Mouse (Mus musculus): ENCODE results near the gene Cbfa2t3. TPM values are rescaled to one million over a fixed set of nuclear protein-coding genes. Genes with fewer than 3 reads are reported as not detected.
A peak's percentile ranks its signal among the peaks of the same experiment; 100 is the strongest.

Cbfa2t3 gene
- total and polyA plus RNA-seq, 2 experiments from 2014 or later, result 5.6 to 9.5 TPM

- Histone ChIP-seq H3K27ac (ENCODE audit: low read depth, low read length) (no peak overlapping the region), H3K9me3 (ENCODE audit: low read length) (no peaks in the 10 kb centered on the region), H3K4me2 (ENCODE audit: low read depth) (no peak overlapping the region), H3K36me3 (ENCODE audit: insufficient read depth) (no peaks in the 10 kb centered on the region), H3K27me3 (ENCODE audit: insufficient read depth, low read length) (no peaks in the 10 kb centered on the region), H3K9ac (no peak overlapping the region), H3K4me3 (ENCODE audit: low read depth, low read length) (no peak overlapping the region), H3K4me1 (ENCODE audit: insufficient read depth) (no peaks in the 10 kb centered on the region)
- DNase-seq, result no peak
- ATAC-seq, result no peak
- whole genome bisulfite sequencing, result 88% methylated on average over 8 of the region's 8 CpGs
- no peak for TF ChIP-seq CTCF (IDR thresholded peaks at IDR 0.05; ENCODE audit: low read depth)
Observed at GRCm38 (mm10) chr8:122692152-122692551, 6.8 kb downstream of the Cbfa2t3 start.

GRCm38 (mm10) chr8:122691018-122691417 lies 7.9 kb downstream of the Cbfa2t3 start:
- H3K4me3 ChIP-seq (ENCODE audit: low read depth, low read length), result no peak overlapping the region
- no peaks in the 10 kb centered on the region for H3K4me1 ChIP-seq (ENCODE audit: insufficient read depth)
- peak; percentile 23; the same call in 1 of the 2 replicates for ATAC-seq
- H3K27ac ChIP-seq (ENCODE audit: low read depth, low read length), result no peak overlapping the region
- H3K9me3 ChIP-seq (ENCODE audit: low read length), result no peaks in the 10 kb centered on the region
- H3K4me2 ChIP-seq (ENCODE audit: low read depth), result no peak overlapping the region
- H3K9ac ChIP-seq, result no peak overlapping the region
- H3K36me3 ChIP-seq (ENCODE audit: insufficient read depth), result no peaks in the 10 kb centered on the region
- no peak for DNase-seq
- no peaks in the 10 kb centered on the region for H3K27me3 ChIP-seq (ENCODE audit: insufficient read depth, low read length)
- TF ChIP-seq CTCF (IDR thresholded peaks at IDR 0.05; ENCODE audit: low read depth), result no peak
- 60% methylated on average over 6 of the region's 6 CpGs for WGBS

GRCm38 (mm10) chr8:122689315-122689714 lies 9.6 kb downstream of the Cbfa2t3 start:
- DNase-seq (no peak), ATAC-seq (no peak)
- WGBS, result 100% methylated on average over 1 of the region's 1 CpGs
- Histone ChIP-seq H3K4me1 (ENCODE audit: insufficient read depth) (no peaks in the 10 kb centered on the region), H3K4me3 (ENCODE audit: low read depth, low read length) (no peak overlapping the region), H3K27ac (ENCODE audit: low read depth, low read length) (no peak overlapping the region), H3K9me3 (ENCODE audit: low read length) (no peaks in the 10 kb centered on the region), H3K27me3 (ENCODE audit: insufficient read depth, low read length) (no peaks in the 10 kb centered on the region), H3K4me2 (ENCODE audit: low read depth) (no peak overlapping the region), H3K36me3 (ENCODE audit: insufficient read depth) (no peaks in the 10 kb centered on the region), H3K9ac (no peak overlapping the region)
- no peak for TF ChIP-seq CTCF (IDR thresholded peaks at IDR 0.05; ENCODE audit: low read depth)

- H3K4me3 ChIP-seq (ENCODE audit: low read depth, low read length), result no peak overlapping the region
- no peak overlapping the region for H3K4me2 ChIP-seq (ENCODE audit: low read depth)
- no peak for TF ChIP-seq CTCF (IDR thresholded peaks at IDR 0.05; ENCODE audit: low read depth)
- 50% methylated on average over 9 of the region's 9 CpGs for WGBS
- no peak overlapping the region for H3K9ac ChIP-seq
- H3K9me3 ChIP-seq (ENCODE audit: low read length), result no peaks in the 10 kb centered on the region
- no peaks in the 10 kb centered on the region for H3K36me3 ChIP-seq (ENCODE audit: insufficient read depth)
- peak; percentile 32; the same call in 1 of the 2 replicates for ATAC-seq
- H3K27me3 ChIP-seq (ENCODE audit: insufficient read depth, low read length), result no peaks in the 10 kb centered on the region
- no peaks in the 10 kb centered on the region for H3K4me1 ChIP-seq (ENCODE audit: insufficient read depth)
- H3K27ac ChIP-seq (ENCODE audit: low read depth, low read length), result no peak overlapping the region
- no peak for DNase-seq
Observed at GRCm38 (mm10) chr8:122686879-122687278, 12.0 kb downstream of the Cbfa2t3 start.

GRCm38 (mm10) chr8:122685097-122685861 lies 13.6 kb downstream of the Cbfa2t3 start:
- H3K9ac ChIP-seq, result no peak overlapping the region
- no peak overlapping the region for H3K4me2 ChIP-seq (ENCODE audit: low read depth)
- no peak overlapping the region for H3K27ac ChIP-seq (ENCODE audit: low read depth, low read length)
- TF ChIP-seq CTCF (IDR thresholded peaks at IDR 0.05; ENCODE audit: low read depth), result no peak
- no peak overlapping the region for H3K4me3 ChIP-seq (ENCODE audit: low read depth, low read length)
- ATAC-seq, result no peak
- H3K27me3 ChIP-seq (ENCODE audit: insufficient read depth, low read length), result no peaks in the 10 kb centered on the region
- WGBS, result 87% methylated on average over 19 of the region's 19 CpGs
- no peaks in the 10 kb centered on the region for H3K4me1 ChIP-seq (ENCODE audit: insufficient read depth)
- no peaks in the 10 kb centered on the region for H3K9me3 ChIP-seq (ENCODE audit: low read length)
- no peaks in the 10 kb centered on the region for H3K36me3 ChIP-seq (ENCODE audit: insufficient read depth)
- DNase-seq, result no peak

- DNase-seq, result no peak
- H3K4me1 ChIP-seq (ENCODE audit: insufficient read depth), result no peaks in the 10 kb centered on the region; the same call in 1 of the 2 replicates
- WGBS, result 96% methylated on average over 11 of the region's 11 CpGs
Observed at GRCm38 (mm10) chr8:122682820-122683219, 16.1 kb downstream of the Cbfa2t3 start.

GRCm38 (mm10) chr8:122680171-122680570 lies 18.7 kb downstream of the Cbfa2t3 start:
- Histone ChIP-seq H3K4me3 (ENCODE audit: low read depth, low read length) (no peak overlapping the region), H3K27me3 (ENCODE audit: insufficient read depth, low read length) (no peaks in the 10 kb centered on the region), H3K9me3 (ENCODE audit: low read length) (no peaks in the 10 kb centered on the region), H3K4me1 (ENCODE audit: insufficient read depth) (peaks cover 10% of the 10 kb centered on the region; the same call in 1 of the 2 replicates), H3K9ac (no peak overlapping the region), H3K4me2 (ENCODE audit: low read depth) (no peak overlapping the region), H3K36me3 (ENCODE audit: insufficient read depth) (no peaks in the 10 kb centered on the region), H3K27ac (ENCODE audit: low read depth, low read length) (no peak overlapping the region)
- DNase-seq, result no peak
- no peak for TF ChIP-seq CTCF (IDR thresholded peaks at IDR 0.05; ENCODE audit: low read depth)
- 31% methylated on average over 7 of the region's 7 CpGs for WGBS
- no peak for ATAC-seq

More at GRCm38 (mm10) chr8:122682820-122683219, 16.1 kb downstream of the Cbfa2t3 start:
- no peak for ATAC-seq
- no peak overlapping the region for H3K4me2 ChIP-seq (ENCODE audit: low read depth)
- H3K27me3 ChIP-seq (ENCODE audit: insufficient read depth, low read length), result no peaks in the 10 kb centered on the region
- TF ChIP-seq CTCF (IDR thresholded peaks at IDR 0.05; ENCODE audit: low read depth), result no peak
- H3K9ac ChIP-seq, result no peak overlapping the region
- H3K9me3 ChIP-seq (ENCODE audit: low read length), result no peaks in the 10 kb centered on the region
- no peak overlapping the region for H3K27ac ChIP-seq (ENCODE audit: low read depth, low read length)
- no peak overlapping the region for H3K4me3 ChIP-seq (ENCODE audit: low read depth, low read length)
- H3K36me3 ChIP-seq (ENCODE audit: insufficient read depth), result no peaks in the 10 kb centered on the region
